Mouse (Mus musculus): ENCODE measurements around the gene Sardh.

The Sardh gene

GRCm38 (mm10) chr2:27228809-27229480 is 19.2 kb downstream of the Sardh start:
- DNase-seq (ENCODE audit: extremely low read depth, low read depth, low spot score), result no peak

- no peak for DNase-seq (ENCODE audit: extremely low read depth, low read depth, low spot score)
These were observed 21.6 kb downstream of the Sardh start for GRCm38 (mm10) chr2:27226572-27226971.

DNA sequence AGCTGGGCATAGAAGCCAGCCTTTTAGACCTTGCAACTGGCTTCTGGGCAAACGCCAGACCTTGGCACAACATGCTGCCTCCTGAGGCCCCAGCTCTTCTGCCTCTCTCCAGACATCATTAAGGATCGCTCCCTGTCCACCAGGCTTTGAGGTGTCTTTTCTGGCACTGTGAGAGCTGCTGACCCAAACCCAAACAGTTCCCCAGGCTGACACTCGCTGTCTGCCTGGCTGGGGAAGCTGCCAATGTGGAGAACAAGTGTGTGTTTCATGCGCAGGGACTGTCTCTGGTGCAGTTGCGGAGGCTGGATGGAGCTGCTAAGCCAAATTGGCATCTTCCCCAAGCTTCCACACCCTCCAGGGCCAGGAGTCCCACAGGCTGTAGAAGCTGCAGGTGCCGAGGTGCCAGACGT is 25.1 kb downstream of the Sardh start:
- DNase-seq (ENCODE audit: extremely low read depth, low read depth, low spot score), result no peak

DNA sequence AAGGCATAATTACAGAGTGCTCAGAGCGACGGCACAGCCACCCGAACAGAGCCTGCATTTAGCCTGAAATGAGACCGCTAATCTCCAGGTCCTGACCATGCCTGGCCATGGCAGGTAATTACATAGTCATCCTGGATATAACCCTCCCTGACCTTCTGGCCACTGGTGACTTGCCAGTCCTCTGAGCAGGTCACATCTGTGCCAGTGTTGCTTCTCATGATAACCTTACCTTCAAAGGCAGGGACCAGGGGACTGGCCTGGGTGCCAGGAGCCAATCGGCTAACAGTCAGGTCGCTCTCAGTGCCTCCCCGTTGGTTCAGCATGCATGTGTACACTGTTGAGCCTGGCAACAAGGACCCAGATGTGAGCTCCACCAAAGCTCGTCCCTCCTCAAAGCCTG is 29.6 kb downstream of the Sardh start:
- no peak for DNase-seq (ENCODE audit: extremely low read depth, low read depth, low spot score)

GRCm38 (mm10) chr2:27218121-27218544 is 30.0 kb downstream of the Sardh start:
- DNase-seq (ENCODE audit: extremely low read depth, low read depth, low spot score), result peak; percentile 92

DNA sequence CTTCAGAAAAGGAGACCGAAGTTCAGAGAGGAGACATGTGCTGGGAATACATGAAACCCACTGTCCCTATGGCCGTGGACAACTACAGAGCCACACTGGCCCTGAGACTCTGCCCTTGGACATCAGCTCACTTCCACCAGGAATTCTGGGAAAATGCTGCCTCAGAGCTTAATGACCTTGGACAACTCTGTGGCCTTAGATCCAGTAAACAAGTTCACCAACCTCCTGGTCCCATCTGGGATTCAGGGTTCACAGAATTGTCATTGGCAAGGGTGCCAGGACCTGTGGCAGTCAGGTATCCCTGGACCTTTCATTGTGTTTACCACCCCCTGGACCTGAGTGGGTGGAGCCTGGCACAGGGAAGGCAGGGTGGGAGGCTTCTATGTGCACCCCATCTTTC is 32.6 kb downstream of the Sardh start:
- no peak for DNase-seq (ENCODE audit: extremely low read depth, low read depth, low spot score)

DNA sequence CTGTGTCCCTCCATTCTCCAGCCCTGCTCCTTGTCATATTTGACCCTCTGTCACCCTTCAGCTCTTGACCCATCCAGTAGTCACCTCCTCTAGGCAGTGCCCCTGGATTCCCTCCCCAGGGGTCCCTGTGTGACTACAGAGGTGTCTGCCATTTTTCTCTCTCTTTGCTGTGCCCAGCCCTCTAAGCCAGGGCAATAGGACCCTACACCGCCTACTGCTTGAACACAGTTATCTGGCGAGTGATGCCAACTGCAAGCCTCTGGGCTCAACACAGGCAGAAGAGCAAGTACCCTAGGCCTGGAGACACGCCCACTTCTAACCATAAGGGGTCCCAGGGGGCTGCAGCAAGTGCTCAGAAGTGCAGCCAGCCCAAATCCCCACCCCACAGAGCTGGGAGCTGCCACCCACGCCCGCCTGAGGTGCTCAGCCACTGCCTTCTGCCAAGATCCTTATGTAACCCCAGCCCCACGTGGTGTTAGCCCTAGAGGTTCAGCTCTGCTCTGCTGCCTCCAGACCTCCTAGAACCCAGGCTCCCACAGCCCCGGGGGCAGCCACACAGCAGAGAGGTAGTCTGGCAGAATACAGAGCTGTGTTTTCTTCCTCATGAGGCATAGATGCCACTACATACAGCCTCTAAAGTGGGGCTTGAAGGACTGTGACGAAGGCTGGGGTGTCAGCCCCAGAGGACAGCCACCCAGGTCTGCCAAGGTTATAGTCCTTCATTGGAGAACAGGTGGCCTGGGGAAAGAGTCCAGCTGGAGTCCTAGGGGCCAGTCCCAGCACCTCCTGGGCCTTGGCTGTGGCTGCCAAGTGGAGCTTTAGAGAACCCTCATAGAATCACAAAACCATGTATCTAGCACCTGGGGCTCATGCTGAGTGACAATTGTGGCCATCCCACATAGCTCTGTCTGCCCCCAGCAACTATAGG is 35.9 kb downstream of the Sardh start:
- no peak for DNase-seq (ENCODE audit: extremely low read depth, low read depth, low spot score)

- DNase-seq (ENCODE audit: extremely low read depth, low read depth, low spot score), result no peak
These were observed 37.4 kb downstream of the Sardh start for GRCm38 (mm10) chr2:27210676-27211210.

DNA sequence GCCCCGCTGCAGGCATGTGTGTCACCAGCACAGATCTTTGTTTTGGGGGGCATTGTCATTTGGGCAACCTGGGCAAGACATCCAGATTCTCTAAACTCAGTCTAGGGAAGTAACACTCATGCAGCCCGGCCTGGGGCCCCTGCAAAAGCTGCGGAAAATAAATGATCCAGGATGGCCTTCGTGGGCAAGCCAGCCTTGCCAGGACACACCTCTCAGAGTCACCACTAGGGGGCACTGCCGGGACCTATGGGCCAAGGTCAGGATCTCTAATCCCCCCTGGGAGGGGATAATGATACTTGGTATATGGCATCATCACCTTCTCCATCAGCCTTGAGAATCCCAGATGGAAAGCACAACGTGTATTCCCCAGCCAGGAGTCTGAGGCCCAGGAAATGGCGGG is 37.9 kb downstream of the Sardh start:
- DNase-seq (ENCODE audit: extremely low read depth, low read depth, low spot score), result no peak

DNA sequence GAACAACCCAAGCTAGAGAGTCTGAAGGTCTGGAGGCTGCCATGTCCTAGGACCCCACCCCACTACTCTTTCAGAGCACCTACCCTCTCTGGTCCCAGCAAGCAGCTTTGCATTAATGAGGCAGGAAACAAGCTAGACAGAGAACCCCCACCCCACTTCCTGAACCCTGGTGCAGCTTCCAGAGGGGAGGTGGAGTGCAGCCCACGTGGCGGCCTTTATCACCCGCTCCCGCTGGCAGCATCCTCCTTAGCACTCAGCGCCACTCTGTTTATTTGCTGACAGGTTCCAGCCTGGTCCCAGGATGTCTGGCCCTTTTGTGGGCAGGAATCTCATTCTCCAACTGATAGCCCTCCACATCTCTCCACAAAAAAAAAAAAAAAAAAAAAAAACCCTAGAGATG is 38.3 kb downstream of the Sardh start:
- no peak for DNase-seq (ENCODE audit: extremely low read depth, low read depth, low spot score)

DNA sequence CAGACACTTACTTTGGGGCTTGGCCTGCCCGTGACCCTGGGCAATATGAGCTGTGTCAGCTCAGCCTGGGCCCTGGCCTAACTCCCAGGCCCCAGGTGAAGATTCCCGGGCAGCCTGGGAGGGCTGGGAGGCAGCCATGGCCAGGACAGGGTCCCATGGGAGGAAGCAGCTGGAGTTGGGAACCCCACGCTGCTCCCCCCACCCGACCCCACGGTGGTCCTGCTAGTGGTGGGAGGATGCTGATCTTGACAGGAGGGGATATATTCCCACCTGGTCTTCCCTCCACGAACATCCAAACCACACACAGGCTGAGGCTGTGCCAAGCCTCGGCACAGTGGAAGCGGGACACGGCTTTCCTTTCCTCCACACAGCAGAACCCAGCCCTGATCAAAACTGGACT is 38.8 kb downstream of the Sardh start:
- no peak for DNase-seq (ENCODE audit: extremely low read depth, low read depth, low spot score)

DNA sequence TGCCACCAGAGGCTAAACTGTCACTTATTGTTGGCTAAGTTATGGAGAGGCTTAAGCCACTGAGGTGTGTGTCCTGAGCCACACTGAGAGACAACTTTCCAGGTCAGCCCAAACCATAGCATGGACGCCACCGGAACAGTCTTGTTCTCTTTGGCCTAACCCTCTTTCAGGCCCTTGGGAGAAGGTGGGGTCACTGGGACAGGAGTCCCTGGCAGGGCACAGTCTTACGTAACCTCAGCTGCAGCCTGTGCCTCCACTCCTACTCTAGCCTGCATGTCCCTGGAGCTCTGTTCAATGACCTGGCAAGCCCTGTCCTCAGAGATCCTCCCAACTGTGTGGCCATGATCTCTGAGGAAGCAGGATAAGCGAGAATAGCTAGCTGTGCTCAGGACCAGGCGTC is 41.0 kb downstream of the Sardh start:
- DNase-seq (ENCODE audit: extremely low read depth, low read depth, low spot score), result no peak

GRCm38 (mm10) chr2:27206128-27206797 is 41.9 kb downstream of the Sardh start:
- DNase-seq (ENCODE audit: extremely low read depth, low read depth, low spot score), result no peak

GRCm38 (mm10) chr2:27205666-27206065 is 42.5 kb downstream of the Sardh start:
- no peak for DNase-seq (ENCODE audit: extremely low read depth, low read depth, low spot score)

DNA sequence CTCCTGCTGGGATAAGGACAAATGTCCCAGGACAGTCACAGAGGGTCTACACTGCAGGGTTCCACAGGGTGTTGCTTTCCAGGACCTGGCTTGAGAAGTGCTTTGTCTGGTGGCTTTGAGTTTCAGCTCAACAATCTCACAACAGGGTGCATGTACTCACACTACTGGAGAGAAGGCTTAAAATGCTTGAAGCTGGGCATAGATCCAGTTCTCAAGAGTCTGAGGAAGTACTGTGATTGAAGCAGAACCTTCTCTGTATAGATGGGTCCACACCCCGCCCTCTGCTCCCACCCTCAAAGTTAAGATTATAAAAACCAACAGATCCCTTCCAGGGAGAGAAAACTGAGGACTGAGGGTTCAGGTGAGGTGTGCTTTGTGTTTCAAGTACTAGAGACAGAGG is 47.6 kb downstream of the Sardh start:
- DNase-seq (ENCODE audit: extremely low read depth, low read depth, low spot score), result no peak

GRCm38 (mm10) chr2:27198551-27199246 is 49.4 kb downstream of the Sardh start:
- no peak for DNase-seq (ENCODE audit: extremely low read depth, low read depth, low spot score)

GRCm38 (mm10) chr2:27189994-27190393 is 58.1 kb downstream of the Sardh start:
- no peak for DNase-seq (ENCODE audit: extremely low read depth, low read depth, low spot score)

GRCm38 (mm10) chr2:27187531-27187930 is 60.6 kb downstream of the Sardh start:
- DNase-seq (ENCODE audit: extremely low read depth, low read depth, low spot score), result no peak

DNA sequence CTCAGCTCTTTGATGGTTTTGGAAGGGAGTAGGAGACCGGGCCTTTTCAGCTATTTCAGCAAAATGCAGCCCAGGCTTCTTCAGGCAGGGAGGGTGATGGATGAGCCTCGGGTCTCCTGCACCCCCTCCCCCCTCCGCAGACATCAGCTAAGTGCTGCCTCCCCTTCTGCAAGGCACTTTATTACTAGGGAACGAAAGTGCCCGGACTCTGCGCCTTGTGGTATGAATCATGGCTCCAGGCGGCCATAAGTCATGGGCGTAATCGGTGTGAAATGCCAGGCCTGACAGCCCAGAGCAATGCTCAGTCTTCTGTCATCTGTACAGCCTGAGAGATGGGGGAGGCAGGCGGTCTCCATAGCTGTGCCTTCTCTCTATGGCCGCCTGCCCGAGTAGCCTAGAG is 64.4 kb downstream of the Sardh start:
- DNase-seq (ENCODE audit: extremely low read depth, low read depth, low spot score), result no peak

GRCm38 (mm10) chr2:27181907-27182306 is 66.2 kb downstream of the Sardh start:
- DNase-seq (ENCODE audit: extremely low read depth, low read depth, low spot score), result no peak

DNA sequence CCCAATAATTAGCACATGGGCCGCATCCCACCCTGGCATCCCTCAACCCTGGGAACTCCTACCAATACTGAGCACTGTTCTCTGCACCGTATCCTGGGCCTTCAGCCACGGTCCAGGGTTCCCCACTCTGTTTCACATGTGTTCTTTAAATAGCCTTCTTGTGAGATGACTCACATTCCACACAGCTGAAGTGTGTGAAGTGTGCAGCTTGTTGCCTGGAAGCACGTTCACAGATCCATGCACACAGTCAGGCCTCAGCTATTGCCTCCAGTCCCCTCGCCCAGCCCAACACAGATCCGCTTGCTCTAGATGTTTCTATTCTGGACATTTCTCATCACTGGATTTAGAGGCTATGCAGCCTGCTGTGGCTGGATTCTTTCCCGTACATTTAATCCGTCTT is 69.0 kb downstream of the Sardh start:
- no peak for DNase-seq (ENCODE audit: extremely low read depth, low read depth, low spot score)
